Mouse (Mus musculus) right cerebral cortex, adult 2 months (tissue): Measurements from ENCODE around the gene Ubl3.

ENCODE experiments used
- DNase-seq, 2 experiments: peaks; one replicate each; pipeline ENCODE4 v3.0.0; 2021 to 2022; ENCODE audit warnings: low spot score in 2 of 2

The Ubl3 gene

DNA sequence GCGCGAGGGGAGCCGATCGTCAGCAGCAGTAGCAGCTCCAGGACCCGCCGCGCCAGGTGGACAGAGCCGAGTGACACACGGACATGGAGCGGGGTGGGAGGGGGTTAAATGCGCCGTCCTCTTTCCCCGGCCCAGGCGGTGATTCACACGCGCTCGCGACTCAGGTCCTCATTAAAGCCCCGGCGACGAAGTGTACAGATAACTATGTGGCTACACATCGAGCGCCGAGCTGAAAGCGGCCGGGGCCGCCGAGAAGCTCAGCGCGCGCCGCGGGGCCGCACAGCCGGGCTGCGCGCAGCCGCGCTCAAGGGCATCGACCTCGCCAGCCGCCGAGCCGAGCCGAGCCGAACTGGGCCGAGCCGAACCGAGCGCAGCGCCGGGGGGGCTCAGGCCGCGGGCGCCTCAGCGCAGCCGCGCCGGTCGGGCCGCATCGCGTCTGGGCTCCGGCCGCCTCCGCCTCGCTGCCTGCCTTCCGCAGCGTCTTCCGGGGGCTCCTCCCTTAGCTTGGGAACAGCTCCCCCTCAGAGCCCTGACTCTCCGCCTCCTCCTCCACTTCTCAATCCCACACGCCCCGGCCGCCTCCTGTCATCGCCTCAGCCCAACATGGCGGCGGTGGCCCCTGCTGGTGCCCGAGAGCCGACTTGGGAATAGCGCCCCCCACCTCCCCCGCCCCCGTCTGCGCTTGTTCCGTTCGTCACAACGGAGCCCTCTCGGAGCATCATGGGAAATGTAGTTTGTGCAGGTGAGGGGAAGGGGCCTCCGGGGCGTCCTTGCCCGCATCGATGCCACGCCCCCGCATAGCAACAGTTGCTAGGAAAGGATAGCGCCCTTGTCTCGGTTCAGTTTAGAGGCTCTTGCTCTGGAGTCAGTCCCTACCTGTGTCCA lies at the start of gene Ubl3:
Gene Ubl3, minus strand, starts transcription at position 603 of the 885 bp plus-strand sequence.
- DNase-seq, result peak; percentile 89 to 90

DNA sequence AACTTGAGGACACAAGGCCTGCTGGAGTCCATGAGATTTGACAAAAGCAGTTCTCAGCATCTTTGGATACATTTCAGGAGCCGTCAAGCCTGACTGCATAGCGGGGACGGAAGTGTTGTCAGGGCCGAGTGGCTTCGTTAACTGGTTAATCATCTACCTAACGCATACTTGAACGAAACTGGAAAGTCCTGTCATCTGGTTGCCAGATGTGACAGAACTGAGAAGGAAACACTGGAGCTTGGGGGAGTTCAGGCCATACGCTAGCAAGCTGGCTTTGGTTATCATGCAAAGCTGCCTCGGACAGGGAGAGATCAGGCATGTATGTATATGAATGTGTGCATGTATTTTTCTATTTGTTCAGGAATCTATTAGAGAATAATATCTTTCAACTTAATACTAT lies 45.8 kb upstream of the Ubl3 start:
- DNase-seq, result no peak

DNA sequence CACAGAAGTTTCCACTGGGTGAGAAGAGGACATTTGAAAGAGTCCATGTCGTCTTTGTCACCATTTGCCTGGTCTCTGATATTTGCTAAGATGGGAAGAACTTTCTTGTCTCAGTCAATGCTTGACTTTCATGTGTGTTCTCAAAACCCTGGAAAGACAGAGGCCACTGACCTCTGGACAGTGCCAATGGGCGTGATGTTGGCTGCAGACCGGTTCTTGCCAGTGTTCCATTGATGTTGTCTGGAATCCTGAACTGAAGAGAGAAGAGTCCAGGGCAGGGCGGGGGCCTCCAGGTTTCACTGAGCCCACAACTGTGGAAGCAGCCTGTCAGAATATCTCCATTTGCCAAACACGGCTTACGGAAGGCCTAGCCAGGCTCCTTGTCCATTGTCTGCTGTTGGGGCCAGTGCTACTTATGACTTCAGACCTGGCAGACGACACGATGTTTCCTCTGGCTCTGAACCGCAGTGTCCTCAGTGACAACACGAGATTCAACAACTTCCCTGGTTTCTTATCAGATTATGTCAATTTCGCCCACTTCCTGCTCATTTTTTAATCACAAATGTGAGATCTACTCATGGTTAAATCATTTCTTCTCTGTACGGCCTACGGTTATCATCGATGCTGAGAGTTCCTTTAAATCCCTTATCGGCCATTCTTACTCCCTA lies 43.6 kb upstream of the Ubl3 start:
- no peak for DNase-seq

DNA sequence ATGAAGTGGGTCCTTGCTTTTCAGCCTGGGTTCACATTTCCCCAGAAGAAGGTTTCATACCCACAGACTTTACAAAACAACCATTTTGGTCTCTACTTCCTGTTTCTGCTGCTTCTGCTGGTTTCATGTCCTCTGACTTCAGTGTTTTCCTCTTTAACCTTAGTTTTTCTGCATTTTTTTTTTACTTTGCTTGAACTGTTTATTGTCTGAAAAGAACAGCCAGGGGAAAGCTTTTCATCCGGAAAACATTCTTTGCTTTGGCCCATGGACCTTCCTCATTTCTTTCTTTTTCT lies 42.8 kb upstream of the Ubl3 start:
- no peak for DNase-seq

DNA sequence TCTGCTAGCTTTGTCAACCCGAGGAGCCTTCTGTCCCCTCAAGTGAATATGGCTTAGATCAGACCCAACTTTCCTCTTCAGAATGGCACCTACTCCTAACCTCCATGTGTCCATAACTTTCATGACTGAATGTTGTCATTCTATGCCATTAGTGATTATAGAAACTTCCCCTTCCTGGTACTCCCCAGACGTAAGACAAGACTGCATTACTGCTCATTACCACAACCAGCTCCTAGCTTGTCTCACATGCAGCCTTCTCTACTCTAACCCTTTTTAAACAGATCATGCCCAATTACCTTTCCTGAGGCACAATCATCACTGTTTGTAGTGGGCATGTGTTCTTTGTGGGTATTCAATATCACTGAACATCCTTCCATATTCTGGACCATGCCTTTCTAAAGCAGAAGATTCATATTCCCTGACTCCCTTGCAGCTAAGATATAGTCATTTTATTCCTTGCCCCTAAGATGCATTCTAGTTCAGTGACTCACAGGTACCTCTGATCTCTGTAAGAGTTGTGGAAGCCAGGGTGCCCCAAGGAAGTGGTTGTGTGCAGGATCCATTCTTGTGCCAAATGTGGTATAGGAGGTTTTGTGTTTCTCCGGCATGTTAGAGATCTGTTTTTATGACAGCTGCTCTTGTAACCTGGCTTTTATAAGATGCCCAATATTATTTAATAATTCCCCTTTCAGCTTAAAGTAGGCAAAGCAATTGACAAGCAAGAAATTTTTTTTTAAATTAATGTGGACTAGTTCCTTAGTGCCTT lies 42.3 kb upstream of the Ubl3 start:
- DNase-seq, result no peak

DNA sequence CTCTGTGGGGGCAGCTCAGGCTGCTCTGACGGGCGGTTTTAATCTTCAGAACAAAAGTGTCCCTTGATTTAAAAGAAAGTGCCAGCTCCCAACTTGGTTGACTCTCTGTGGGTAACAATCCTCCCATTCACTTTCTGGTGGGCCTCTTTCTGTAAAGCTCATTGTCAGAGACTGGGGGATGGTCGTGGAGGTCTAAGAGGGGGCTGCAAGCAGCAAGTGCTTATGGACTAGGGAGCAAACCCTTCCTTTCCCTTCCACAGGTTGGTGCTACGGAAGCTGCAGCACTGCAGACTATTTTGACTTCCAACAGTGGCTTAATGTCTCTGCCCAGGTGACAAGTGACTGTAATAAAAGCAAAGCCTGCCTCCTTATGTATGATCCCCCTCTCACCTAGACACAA lies 41.0 kb upstream of the Ubl3 start:
- DNase-seq, result no peak

DNA sequence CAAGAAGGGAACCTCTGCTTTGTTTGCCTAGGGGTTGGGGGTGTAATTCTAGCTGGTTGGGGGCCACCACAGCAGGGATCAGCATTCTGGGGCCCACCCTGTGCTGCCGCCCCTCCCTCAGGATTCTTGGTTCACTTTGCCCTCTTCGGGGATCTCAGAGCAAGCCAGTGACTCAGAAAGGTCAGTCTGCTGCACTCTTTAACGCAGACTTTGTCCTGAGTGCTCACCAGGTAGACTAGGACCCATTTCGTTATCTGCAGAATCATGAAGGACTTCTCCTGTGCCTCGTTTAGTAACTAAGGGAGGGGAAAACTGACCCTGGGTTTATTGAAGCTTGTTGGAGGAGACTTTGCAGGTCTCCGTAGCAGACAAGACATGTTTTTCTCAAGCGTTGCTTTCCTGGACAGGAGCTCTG lies 38.9 kb upstream of the Ubl3 start:
- no peak for DNase-seq

DNA sequence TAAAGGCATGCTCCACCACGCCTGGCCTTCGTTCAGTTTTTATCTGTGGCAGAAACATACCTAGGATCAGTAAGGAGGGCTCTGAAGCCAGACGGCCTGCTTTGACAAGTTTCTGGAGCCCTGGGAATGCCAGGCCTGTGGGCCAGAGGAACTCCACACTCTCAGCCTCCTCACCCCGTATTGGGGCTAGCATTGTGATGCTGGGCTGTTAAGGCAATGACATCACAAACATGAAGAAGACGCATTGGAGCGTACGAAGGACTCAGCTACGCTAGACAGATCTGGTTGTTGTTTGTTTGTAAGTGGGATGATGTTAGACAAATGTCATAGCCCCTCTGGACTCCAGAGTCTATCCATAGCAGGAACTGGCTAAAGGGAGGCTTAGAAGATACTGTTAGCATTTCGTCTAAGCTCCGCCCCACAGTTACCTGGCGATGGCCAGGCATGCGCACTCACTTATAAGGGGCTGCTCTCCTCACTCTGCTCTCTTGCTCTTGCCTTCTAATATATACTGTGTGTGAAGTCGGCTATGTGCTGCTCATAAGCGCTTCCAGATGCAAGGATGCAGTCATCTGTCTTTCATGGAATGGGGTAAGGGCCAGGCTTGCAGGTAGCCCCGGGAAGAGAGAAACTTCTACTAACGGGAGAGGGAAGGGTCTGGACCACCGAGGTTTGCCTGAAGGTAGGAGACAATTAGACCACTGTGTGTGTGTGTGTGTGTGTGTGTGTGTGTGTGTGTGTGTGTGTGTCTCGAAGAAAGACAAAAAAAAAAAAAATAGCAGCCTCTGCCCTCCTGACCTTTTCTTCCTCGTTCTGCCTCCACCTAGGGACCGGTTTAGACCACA lies 38.2 kb upstream of the Ubl3 start:
- no peak for DNase-seq

DNA sequence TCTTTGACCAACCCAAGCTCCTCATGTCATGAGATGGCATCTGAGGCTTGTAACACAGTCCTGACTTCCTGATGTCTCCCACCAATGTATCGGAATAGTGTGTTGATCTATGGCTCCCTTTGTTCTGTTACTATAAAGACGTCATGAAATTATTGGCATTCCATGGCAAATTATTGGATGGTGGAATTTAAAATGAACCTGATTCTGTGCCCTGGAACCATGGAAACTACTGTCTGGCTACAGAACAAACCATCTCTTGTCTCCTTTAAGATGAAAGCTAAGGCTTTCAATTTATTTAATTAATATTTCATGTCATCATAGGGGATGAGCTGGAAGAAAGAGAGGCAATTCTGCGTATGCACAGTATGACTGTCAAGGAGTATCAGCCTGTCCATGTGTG lies 36.4 kb upstream of the Ubl3 start:
- DNase-seq, result no peak

DNA sequence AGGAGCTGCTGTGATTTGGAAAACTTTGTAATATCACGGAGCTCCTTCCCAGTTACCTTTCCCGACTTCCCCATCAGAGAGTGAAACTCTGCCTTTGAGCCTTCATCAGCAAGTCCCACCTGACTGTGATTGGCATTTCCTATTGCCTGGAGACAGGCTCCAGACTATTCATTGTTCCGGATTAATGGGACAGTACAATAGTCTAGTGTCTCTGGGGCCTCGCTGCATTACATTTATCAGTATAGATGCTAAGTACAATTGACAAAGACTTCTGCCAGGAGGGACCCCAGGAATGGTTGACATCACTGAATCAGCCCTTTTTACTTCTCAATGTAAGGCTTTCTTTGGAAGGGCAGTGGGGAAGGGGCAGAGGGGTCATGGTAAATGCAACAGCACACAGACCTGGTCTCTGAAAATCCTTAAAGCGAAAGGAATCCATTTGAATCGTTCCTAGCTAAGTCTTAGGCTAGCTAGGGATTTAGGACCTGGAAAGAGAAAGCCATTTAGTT lies 35.6 kb upstream of the Ubl3 start:
- no peak for DNase-seq

DNA sequence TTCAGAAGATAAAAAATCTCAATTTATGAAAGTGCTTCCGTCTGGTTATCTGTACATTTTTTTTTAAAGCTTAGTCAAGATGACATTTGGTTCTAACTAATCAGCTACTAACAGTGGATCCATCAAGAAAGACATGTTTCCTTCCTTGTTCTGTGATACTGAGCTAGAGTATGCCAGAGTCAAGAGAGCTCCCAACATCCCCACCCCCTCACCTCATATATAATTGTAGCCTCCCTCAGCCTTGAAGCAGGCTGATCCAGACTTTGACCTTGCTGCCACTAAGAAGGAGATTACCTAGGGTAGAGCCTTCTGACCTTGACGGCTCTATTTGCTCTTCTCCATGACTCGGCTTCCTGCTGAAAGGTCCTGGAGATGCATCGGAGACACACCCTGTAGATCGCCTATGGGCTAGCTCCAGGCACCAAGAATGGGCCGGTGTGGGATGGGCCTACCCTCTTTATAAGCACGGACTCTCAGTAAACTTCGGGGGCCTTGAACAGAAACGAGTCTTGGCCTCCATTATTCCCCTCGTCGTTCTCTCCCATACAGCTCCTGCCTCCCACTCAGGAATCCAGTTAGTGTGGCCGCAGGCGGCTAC lies 27.9 kb upstream of the Ubl3 start:
- DNase-seq, result no peak

DNA sequence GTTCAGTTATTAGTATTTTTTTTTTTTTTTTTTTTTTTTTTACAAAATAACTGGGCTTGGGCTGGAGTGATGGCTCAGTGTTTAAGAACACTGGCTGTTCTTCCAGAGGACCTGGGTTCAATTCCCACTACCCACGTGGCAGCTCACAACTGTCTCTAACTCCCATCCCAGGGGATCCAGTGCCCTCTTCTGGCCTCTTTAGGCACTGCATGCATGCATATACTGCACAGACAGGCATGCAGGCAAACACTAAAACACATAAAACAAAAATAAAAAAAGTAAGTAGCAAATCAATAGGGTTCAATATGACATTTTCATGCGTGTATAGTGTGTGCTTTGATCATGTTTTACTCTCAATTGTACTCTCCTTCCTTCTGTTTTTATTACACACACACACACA lies 26.6 kb upstream of the Ubl3 start:
- DNase-seq, result no peak

DNA sequence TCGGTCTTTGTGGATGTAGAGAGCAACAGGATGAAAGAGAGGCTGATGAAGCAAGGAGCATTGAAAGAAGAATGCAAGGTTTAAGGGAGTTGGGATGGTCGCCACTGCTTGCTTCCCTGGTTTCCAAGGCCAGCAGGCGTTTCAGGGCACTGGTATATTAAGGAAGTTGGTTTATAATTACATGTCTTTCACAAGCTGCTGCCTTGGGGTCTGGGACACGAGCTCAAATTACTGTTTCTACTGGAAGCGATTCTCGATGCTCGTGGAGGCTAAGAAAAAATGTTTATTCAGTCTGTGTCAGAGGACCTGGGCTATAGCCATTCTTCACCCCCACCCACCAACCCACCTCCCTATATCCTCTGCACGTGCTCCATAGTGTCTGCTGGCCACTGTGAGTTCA lies 25.8 kb upstream of the Ubl3 start:
- DNase-seq, result no peak

DNA sequence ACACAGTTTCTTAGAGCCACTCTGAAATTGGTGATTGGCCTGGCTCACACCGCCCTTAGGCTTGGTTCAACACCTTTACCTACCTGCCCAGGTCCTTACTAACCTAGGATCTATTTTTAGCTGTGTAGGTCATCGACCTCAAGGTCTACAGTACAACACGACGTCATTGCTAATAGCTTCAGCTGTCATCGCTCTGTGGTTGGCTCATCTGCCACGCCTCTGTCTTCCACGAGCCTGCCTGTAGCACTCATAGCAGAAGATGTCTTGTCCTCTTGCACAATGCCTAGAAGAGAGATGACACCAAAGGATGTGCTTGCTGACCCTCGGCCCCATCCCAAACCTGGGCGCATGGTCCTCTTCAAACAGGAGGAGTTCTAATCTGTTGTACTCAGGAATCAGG lies 24.7 kb upstream of the Ubl3 start:
- no peak for DNase-seq

DNA sequence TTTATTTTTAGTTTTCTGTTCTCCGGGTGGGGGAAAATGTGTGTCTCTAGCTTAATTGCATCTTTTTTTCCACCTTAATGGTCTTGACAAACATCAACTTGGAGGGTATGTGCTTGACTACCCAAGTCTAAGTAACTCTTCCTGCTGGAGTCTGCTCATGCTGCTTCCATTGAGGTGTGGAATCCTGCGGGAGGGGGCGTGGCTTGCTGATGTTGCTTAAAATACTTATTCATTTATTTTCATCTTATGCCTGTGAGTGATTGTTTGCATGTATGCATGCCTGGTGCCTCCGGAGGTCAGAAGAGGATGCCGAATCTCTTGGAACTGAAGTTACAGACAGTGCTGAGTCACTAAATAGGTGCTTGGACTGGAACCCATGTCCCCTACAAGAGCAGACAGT lies 22.6 kb upstream of the Ubl3 start:
- no peak for DNase-seq

DNA sequence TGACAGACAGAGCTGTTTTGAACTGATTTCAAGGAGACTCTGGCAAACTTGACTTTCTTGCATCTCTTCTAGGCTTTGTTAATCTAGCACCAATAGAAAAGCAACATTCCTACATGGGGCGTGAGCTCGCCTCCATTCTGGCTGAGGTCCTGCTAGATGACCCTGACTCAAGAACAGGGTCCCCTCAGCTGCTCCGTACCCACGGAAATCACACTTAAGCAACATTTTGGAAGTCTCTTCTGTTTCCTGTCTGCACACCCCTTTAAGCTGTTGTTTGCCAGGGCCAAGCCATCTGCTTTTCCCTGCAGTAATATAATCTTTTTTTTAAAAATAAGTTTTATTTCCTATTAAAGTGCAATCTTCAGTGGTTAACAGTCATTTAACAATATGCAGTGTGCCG lies 20.1 kb upstream of the Ubl3 start:
- no peak for DNase-seq

DNA sequence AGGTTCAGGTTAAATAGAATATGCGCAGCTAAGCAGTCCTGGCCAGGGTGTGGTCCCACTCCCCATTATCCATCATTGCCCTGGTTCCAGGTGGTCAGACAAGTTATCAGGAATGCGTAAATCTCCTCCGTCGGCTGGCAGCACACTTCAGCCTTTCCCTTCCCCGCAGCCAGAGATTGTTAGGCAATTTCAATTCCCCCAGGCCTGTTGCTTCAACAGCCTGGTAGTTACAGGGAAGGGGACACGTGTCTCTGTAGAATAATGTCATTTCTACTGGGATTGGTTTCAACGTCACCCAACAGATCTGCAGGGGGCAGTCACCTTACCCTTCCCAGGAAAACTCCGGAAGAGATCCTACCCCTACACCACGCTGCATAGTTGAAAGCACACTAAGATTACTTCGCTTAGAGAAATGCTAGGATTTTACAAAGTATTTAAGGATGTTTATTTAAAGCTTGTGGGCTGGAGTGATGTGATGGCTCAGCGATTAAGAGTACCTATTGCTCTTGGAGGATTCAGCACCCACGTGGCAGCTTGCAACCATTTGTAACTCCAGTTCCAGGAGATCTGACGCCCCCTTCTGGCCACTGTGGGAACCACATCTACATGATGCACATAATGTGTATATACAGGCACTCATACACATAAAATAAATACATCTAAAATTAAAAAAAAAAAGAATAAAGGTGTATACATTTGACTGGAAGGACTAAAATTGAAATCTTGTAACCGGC lies 18.1 kb upstream of the Ubl3 start:
- DNase-seq, result no peak

DNA sequence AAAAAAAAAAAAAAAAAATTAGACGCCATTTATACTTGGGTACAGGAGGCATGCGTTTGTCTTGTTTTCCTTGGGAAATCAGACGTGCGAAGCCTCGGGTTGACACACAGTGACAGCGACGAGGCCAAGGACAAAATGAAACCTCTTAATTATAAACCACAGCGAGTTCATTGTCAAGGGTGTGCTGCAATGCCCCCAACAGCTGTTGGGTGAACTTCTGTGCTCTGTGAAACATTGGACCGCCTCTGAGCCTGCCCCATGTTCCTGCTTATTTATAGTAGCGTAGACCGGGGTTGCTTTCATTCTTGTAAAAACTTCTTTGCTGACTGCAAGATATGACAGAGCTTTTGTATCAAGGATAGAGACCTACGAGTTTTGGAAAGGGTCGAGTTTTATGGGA lies 16.9 kb upstream of the Ubl3 start:
- no peak for DNase-seq

DNA sequence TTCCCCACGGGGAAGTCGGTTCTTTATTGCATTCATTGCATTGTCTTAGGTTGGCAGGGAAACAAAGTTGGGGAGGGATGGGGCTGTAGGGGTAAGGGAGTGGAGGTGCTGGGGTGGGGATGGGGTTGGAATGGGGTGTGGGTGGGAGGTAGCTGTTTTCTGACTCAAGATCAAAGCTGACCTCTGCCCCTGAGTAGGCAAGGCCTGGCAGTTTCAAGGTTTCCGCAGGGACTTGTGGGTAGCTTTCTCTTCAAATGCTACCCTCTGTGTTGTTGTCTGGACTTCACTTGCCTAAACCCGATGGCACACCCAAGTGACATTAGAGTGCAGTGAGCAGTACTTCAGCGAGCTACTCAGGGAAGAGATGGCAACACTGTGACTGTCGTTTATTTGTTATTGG lies 13.0 kb upstream of the Ubl3 start:
- no peak for DNase-seq

DNA sequence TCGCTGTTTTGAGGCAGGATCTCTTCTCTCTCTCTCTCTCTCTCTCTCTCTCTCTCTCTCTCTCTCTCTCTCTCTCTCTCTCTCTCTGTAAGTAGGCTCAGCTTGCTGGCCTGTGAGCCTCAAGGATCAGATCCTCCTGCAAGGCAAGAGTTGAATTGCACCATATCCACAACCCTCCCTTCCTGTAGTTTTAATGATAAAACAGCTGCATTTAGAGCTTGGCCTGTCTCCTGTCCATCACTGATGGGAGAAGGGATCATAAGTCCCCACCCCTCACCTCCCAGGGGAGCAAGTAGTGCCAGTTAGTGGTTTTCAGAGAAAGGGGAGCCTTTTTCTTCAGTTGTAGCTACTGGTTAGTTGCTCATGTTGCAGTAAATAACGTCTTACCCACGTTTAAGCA lies 11.5 kb upstream of the Ubl3 start:
- no peak for DNase-seq

DNA sequence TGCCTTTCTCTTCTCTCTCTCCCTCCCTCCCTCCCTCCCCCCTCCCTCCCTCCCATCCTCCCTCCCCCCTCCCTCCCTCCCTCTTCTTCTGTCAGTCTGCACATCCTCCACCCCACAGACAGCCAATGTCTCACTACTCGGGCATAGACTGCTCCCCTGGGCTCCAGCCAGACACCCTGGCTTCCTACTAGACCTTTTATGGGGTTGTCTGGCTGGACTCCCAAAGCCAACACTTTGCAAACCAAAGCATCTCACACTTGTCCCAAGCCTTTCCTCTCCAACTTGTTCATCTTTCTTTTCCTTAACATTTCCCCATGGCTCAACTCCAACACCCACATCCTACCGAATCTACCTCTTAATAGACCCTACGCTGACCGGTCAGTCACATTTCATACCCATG lies 10.7 kb upstream of the Ubl3 start:
- DNase-seq, result no peak
